Mouse (Mus musculus) hindbrain, embryonic 11.5 days (tissue): ENCODE data around the gene 4430402I18Rik. TPM values are rescaled to one million over a fixed set of nuclear protein-coding genes. Genes with fewer than 3 reads are reported as not detected.

Experiments
- ATAC-seq: fragments of 200-750 bp; cut with Nextera tagmentation; 2 replicates; pipeline ENCODE4 v1.8.0; 2017; ENCODE audit warnings: mild to moderate bottlenecking, moderate TSS enrichment, moderate library complexity; ENCODE audit not compliant: low FRiP score
- DNase-seq: peaks from one replicate; pipeline ENCODE4 v3.0.0-alpha.2; 2015; ENCODE audit warnings: low spot score
- H3K27ac ChIP-seq: fragments of 300-500 bp; sonication (generic); 2 replicates; pipeline ENCODE4 v1.5.1; 2014; ENCODE audit warnings: mild to moderate bottlenecking, low read depth, low read length
- H3K27me3 ChIP-seq: fragments of 300-500 bp; sonication (generic); 2 replicates; pipeline ENCODE4 v1.6.1; 2014; ENCODE audit warnings: mild to moderate bottlenecking, low read length, moderate library complexity, mixed read lengths; ENCODE audit not compliant: control insufficient read depth, insufficient read depth
- H3K36me3 ChIP-seq: fragments of 300-500 bp; sonication (generic); 2 replicates; pipeline ENCODE4 v1.6.1; 2014; ENCODE audit warnings: mild to moderate bottlenecking, low read length, moderate library complexity, mixed read lengths; ENCODE audit not compliant: control insufficient read depth, insufficient read depth
- H3K4me1 ChIP-seq: fragments of 300-500 bp; sonication (generic); replicated peaks from 2 replicates; pipeline ENCODE4 v1.6.1; 2014; ENCODE audit warnings: low read length, mixed read lengths; ENCODE audit not compliant: control insufficient read depth, insufficient read depth
- H3K4me2 ChIP-seq: fragments of 300-500 bp; sonication (generic); replicated peaks from 2 replicates; pipeline ENCODE4 v1.6.1; 2014; ENCODE audit warnings: mild to moderate bottlenecking, low read depth, low read length
- H3K4me3 ChIP-seq: fragments of 300-500 bp; sonication (generic); 2 replicates; pipeline ENCODE4 v1.5.1; 2014; ENCODE audit warnings: low read depth, low read length
- H3K9ac ChIP-seq: fragments of 300-500 bp; sonication (generic); 2 replicates; pipeline ENCODE4 v1.6.1; 2014; ENCODE audit warnings: low read depth, low read length
- H3K9me3 ChIP-seq: fragments of 300-500 bp; sonication (generic); 2 replicates; pipeline ENCODE4 v1.6.1; 2016; ENCODE audit warnings: low read length; ENCODE audit not compliant: control insufficient read depth
- WGBS: fragments of 180-500 bp; shearing (Covaris S2); extraction: QIAGEN DNeasy Blood & Tissue Kit; methylation state at CpG from one replicate; pipeline ENCODE4 v1.1.7; 2014; 5-methylcytosine and 5-hydroxymethylcytosine counted together
- polyA plus RNA-seq: library from polyadenylated mRNA; unstranded; fragments of >200 nt; fragmentation: Nextera tagmentation; extraction: Ambion mirVana; gene quantifications from 2 replicates; pipeline ENCODE4 v1.2.1, GENCODE M21; 2014

4430402I18Rik gene
- polyA plus RNA-seq, 1 experiment from 2014 or later: 0.32 TPM

GRCm38 (mm10) chr19:28963113-28963512, 4.5 kb downstream of the 4430402I18Rik start:
- Histone ChIP-seq H3K36me3 (no peaks in the 10 kb centered on the region), H3K27ac (no peak overlapping the region), H3K4me2 (no peak overlapping the region), H3K4me1 (peaks cover 2% of the 10 kb centered on the region; the same call in 1 of the 2 replicates), H3K9me3 (no peaks in the 10 kb centered on the region), H3K27me3 (0 out of 2 replicates have a peak, but pooled peaks cover 2% of the 10 kb centered on the region), H3K4me3 (no peak overlapping the region), H3K9ac (no peak overlapping the region)
- ATAC-seq (no peak), DNase-seq (no peak)
- 52% methylated on average over 3 of the region's 3 CpGs for WGBS

DNA sequence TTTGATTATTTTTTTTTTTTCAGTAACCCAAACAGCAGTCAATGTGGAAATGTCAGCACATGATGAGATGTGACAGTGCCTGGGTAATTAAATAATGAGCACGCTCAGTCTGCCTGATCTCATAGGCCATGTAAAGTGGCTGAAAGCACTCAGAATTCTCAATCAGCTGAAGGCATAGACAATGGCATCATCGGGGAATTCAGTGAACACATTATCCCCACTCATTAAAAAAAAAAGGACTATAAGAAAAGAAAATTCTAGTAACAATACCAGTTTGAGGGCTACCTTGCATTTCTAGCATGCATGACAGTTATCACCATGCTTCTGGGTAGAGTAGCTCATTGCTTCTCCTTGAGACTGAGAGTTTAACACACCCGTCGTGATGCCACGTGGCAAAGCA, 16.3 kb downstream of the 4430402I18Rik start:
- Histone ChIP-seq H3K4me3 (no peak overlapping the region), H3K36me3 (no peaks in the 10 kb centered on the region), H3K4me2 (no peak overlapping the region), H3K27ac (no peak overlapping the region), H3K9ac (no peak overlapping the region), H3K27me3 (no peaks in the 10 kb centered on the region), H3K4me1 (no peaks in the 10 kb centered on the region), H3K9me3 (no peaks in the 10 kb centered on the region)
- ATAC-seq (no peak), DNase-seq (no peak)
- 77% methylated on average over 5 of the region's 5 CpGs for WGBS

DNA sequence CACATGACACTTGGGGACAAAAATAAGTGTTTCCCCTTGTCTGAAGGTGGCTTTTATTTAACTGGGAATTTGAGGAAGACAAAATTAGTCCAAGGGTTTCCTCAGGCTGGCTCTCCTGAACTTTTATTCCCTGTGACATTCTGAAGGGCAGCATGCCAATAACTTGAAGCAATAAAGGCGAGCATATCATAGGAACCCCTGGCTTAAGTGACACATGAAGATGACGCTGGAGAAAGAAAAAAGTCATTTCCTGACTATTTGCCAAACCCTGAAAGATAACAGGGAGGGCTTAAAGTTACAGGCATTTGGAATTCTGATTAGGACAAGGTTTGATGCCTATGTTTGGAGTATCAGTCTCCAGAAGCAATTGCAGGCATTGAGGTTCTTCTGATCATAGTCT, 20.3 kb downstream of the 4430402I18Rik start:
- Histone ChIP-seq H3K27ac (no peak overlapping the region), H3K27me3 (no peaks in the 10 kb centered on the region), H3K9ac (no peak overlapping the region), H3K36me3 (no peaks in the 10 kb centered on the region), H3K4me1 (no peaks in the 10 kb centered on the region), H3K9me3 (no peaks in the 10 kb centered on the region), H3K4me2 (no peak overlapping the region), H3K4me3 (no peak overlapping the region)
- no peak for ATAC-seq
- 75% methylated on average over 2 of the region's 2 CpGs for WGBS
- DNase-seq: no peak

DNA sequence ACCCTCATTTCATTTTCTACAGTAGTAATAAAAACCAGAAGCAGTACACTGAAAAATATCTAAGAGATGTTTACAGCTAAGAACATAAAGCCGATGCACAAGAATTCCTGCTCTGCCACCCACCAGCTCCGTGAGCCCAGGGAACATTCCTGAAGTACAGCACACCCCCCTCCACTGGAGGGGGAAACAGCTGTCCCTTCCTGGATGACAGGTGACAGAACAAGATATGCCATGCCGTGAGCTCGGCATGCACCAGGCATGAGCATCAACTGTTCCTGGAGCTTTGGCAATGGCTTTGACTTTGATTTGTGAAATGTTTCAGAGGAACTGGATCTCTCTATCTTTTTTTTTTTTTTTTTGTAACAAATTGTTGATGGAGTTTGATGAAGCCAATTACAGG, 20.8 kb downstream of the 4430402I18Rik start:
- Histone ChIP-seq H3K27me3 (no peaks in the 10 kb centered on the region), H3K9me3 (no peaks in the 10 kb centered on the region), H3K36me3 (no peaks in the 10 kb centered on the region), H3K4me3 (no peak overlapping the region), H3K9ac (no peak overlapping the region), H3K4me1 (no peaks in the 10 kb centered on the region), H3K27ac (no peak overlapping the region), H3K4me2 (no peak overlapping the region)
- 73% methylated on average over 4 of the region's 4 CpGs for WGBS
- ATAC-seq (no peak), DNase-seq (no peak)

DNA sequence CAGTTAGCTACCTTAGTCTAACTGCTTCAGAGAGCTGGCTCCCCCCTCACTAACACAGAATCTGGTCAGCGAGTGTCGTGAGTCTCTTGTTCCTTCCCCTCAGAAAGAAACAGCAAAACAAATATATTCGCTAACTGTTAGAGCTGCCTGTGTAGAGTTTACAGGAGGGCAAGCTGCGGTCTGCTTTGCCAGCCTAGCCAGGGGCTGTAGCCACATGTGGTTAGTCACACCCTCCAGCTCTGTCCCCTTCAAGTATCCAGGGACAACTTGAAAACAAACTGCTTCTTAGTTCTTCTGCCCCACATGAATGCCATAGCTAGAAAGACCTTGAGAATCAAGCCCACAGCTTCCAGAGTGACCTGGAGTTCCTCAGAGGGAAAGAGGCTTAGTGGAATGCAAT, 26.3 kb downstream of the 4430402I18Rik start:
- DNase-seq (no peak), ATAC-seq (no peak)
- H3K9me3 ChIP-seq: no peaks in the 10 kb centered on the region
- no peak overlapping the region for H3K4me2 ChIP-seq
- H3K4me1 ChIP-seq: no peaks in the 10 kb centered on the region
- H3K27me3 ChIP-seq: no peaks in the 10 kb centered on the region
- no peak overlapping the region for H3K4me3 ChIP-seq
- WGBS: 67% methylated on average over 4 of the region's 4 CpGs
- no peak overlapping the region for H3K9ac ChIP-seq
- no peak overlapping the region for H3K27ac ChIP-seq
- no peaks in the 10 kb centered on the region for H3K36me3 ChIP-seq

DNA sequence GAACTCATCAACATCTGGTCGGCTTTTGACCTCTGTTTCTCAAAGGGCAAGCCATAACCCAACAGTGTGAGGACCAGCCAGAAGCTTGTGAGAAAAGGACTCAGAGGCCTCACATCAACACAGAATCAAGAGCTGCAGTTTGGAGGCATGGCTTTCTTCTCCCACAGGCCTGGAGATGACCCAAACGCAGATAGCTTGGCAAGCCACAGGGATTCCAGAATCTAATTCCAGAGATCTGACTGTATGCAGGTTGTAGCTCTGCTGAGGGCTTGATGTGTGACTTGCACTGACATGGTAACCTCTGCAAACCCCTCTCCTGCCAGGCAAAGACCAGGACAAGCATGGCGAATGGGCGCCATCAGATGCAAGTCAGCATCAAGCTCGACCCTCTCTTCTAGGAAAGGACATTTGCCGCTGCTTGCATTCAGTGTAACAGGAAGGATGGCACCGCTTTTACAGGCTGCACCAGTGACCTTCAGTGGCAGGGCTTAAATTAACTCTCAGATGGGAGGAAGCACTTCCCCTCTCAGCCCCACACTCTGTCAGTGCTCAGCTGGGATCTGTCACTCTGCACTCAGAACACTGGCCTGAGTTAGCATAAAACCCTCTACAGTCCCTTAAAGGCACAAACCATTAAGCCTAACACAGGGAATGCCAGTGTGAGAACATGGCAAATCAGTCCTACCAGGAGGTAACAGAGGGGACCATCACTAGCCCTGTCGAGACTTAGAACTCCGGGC, 27.3 kb downstream of the 4430402I18Rik start:
- Histone ChIP-seq H3K4me2 (no peak overlapping the region), H3K4me1 (no peaks in the 10 kb centered on the region), H3K27me3 (no peaks in the 10 kb centered on the region), H3K9ac (no peak overlapping the region), H3K9me3 (no peaks in the 10 kb centered on the region), H3K27ac (no peak overlapping the region), H3K36me3 (no peaks in the 10 kb centered on the region), H3K4me3 (no peak overlapping the region)
- ATAC-seq: no peak
- DNase-seq: no peak
- WGBS: 83% methylated on average over 9 of the region's 9 CpGs

DNA sequence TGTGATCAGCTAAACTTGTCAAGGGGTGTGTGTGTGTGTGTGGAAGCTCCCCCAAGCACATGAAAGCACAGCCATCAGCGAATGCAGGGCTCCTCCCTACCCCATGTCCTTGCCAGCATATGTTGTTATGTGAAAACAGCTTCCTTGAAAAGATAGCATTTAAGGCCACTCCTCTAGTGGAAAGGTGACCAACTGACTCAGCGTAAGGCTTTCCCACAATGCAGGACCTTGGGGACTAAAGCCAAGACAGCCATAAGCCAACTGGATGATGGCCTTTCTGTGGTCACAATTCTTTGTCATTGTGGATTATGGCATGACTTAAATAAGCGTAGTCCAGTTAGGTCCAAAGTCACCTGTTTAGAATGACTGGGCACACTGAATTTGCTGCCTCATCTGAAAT, 32.7 kb downstream of the 4430402I18Rik start:
- Histone ChIP-seq H3K27me3 (no peaks in the 10 kb centered on the region), H3K27ac (no peak overlapping the region), H3K9me3 (no peaks in the 10 kb centered on the region), H3K4me2 (no peak overlapping the region), H3K4me3 (no peak overlapping the region), H3K36me3 (no peaks in the 10 kb centered on the region), H3K4me1 (no peaks in the 10 kb centered on the region), H3K9ac (no peak overlapping the region)
- DNase-seq (no peak), ATAC-seq (no peak)
- 92% methylated on average over 3 of the region's 3 CpGs for WGBS

DNA sequence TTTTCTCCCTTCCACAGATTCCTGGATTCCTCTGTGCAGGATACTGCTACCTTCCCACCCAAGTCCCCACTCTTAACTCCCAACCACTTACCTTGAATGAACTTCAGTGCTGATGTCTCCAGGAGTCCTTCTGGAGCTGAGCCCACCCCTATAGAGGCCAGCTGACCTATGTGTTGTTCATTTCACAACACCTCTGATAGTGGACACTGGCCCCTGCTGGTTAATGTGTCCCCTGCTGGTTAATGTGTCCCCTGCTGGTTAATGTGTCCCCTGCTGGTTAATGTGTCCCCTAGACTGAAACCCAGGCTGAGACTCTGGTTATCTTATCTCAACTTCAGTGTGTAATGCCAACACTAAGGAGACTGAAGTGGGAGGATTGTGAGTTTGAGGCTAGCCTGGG, 38.6 kb downstream of the 4430402I18Rik start:
- no peaks in the 10 kb centered on the region for H3K4me1 ChIP-seq
- H3K27me3 ChIP-seq: no peaks in the 10 kb centered on the region
- no peak overlapping the region for H3K4me2 ChIP-seq
- no peak for ATAC-seq
- DNase-seq: no peak
- no peak overlapping the region for H3K9ac ChIP-seq
- H3K4me3 ChIP-seq: no peak overlapping the region
- no peak overlapping the region for H3K27ac ChIP-seq
- H3K36me3 ChIP-seq: no peaks in the 10 kb centered on the region
- H3K9me3 ChIP-seq: no peaks in the 10 kb centered on the region

GRCm38 (mm10) chr19:28927396-28927795, 40.2 kb downstream of the 4430402I18Rik start:
- Histone ChIP-seq H3K27me3 (no peaks in the 10 kb centered on the region), H3K36me3 (no peaks in the 10 kb centered on the region), H3K27ac (no peak overlapping the region), H3K4me1 (no peaks in the 10 kb centered on the region), H3K9me3 (no peaks in the 10 kb centered on the region), H3K4me3 (no peak overlapping the region), H3K4me2 (no peak overlapping the region), H3K9ac (no peak overlapping the region)
- DNase-seq (no peak), ATAC-seq (no peak)
- 77% methylated on average over 4 of the region's 4 CpGs for WGBS
